Mouse (Mus musculus): ENCODE data around the gene Mrgpre. TPM values are rescaled to one million over a fixed set of nuclear protein-coding genes. Genes with fewer than 3 reads are reported as not detected.
A peak's percentile ranks its signal among the peaks of the same experiment; 100 is the strongest.

The Mrgpre gene
- total RNA-seq, 2 experiments from 2014 or later, result 6.4 to 7.2 TPM

GRCm38 (mm10) chr7:143739511-143740461 is 44.5 kb downstream of the Mrgpre start:
- peak; percentile 73 to 77 for DNase-seq (ENCODE audit: low spot score in 2 of 2)

GRCm38 (mm10) chr7:143738601-143739006 is 45.7 kb downstream of the Mrgpre start:
- DNase-seq (ENCODE audit: low spot score in 2 of 2), result peak in 1 of 2 experiments; percentile 16

GRCm38 (mm10) chr7:143738194-143738593 is 46.1 kb downstream of the Mrgpre start:
- DNase-seq (ENCODE audit: low spot score in 2 of 2), result no peak

- DNase-seq (ENCODE audit: low spot score in 2 of 2), result peak; percentile 45 to 47
Observed at GRCm38 (mm10) chr7:143733746-143734145, 50.6 kb downstream of the Mrgpre start.

- no peak for DNase-seq (ENCODE audit: low spot score in 2 of 2)
Observed at GRCm38 (mm10) chr7:143729886-143730285, 54.4 kb downstream of the Mrgpre start.

Small RNA genes within 50 kb of the gene (microRNA-seq; reads per million reads assigned to microRNA genes)
- gene Gm22064, result 0 reads per million in 2 experiments

Other genes starting within 250 kb of the Mrgpre start
- 100 to 1,000 TPM; 110 to 119 TPM for gene Nap1l4, start 235.4 kb downstream of the Mrgpre start, total RNA-seq (2021)
- 10 to 100 TPM; 53.2 to 57.8 TPM for gene Cars, start 184.4 kb downstream of the Mrgpre start, total RNA-seq (2021)
- gene Tnfrsf26, start 155.8 kb downstream of the Mrgpre start, total RNA-seq (2021), result not detected
- gene Tnfrsf22, start 134.8 kb downstream of the Mrgpre start, total RNA-seq (2021), result 1 to 10 TPM; 1.7 to 2.1 TPM
- 1 to 10 TPM; 1.0 to 1.1 TPM for gene Tnfrsf23, start 98.6 kb downstream of the Mrgpre start, total RNA-seq (2021)
- gene Osbpl5, start 27.5 kb downstream of the Mrgpre start, total RNA-seq (2021), result 10 to 100 TPM; 34.1 to 36.6 TPM
- gene Mrgprg, start 17.5 kb downstream of the Mrgpre start, total RNA-seq (2021), result not detected
- 1 to 10 TPM; 4.7 to 9.0 TPM for gene Nadsyn1, start 38.3 kb upstream of the Mrgpre start, total RNA-seq (2021)
- gene Dhcr7, start 38.6 kb upstream of the Mrgpre start, total RNA-seq (2021), result 10 to 100 TPM; 34.4 to 36.7 TPM
- gene Gm498, start 82.3 kb upstream of the Mrgpre start, total RNA-seq (2021), result not detected
- gene Shank2, start 217.4 kb upstream of the Mrgpre start, total RNA-seq (2021), result 100 to 1,000 TPM; 124 to 128 TPM